Mouse (Mus musculus): Measurements from ENCODE around the gene Zfp652. TPM values are rescaled to one million over a fixed set of nuclear protein-coding genes. Genes with fewer than 3 reads are reported as not detected.

Gene Zfp652
- polyA plus RNA-seq, 1 experiment from 2014 or later, result 23.2 TPM

DNA sequence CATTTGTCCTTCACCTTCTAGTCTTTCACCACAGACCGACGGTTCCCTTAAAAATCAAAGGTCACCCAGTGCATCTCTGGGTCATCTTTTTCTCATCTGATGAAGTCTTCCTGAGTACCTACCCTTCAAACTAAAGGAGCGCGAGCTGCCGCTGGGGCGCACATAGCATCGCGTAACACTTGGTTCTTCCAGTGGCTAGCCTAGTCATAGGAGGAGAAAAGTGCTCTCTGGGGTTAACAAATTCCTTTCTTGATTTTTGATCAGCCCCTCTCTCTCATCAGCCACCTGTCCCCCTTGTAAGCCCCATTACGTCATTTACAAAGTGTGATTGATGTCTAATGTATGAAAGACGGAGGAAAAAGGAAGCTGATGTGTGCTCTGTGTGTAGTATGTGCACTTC, 56.7 kb downstream of the Zfp652 start:
- Histone ChIP-seq H3K4me3 (ENCODE audit: low read length) (no peak overlapping the region), H3K4me2 (ENCODE audit: low read depth, low read length) (no peak overlapping the region), H3K36me3 (ENCODE audit: control insufficient read depth, insufficient read depth, low read length) (peaks cover 10% of the 10 kb centered on the region), H3K9ac (ENCODE audit: low read length) (no peak overlapping the region), H3K4me1 (replicated peaks; ENCODE audit: control insufficient read depth, insufficient read depth, low read length) (no peaks in the 10 kb centered on the region), H3K9me3 (ENCODE audit: control insufficient read depth, low read length) (no peaks in the 10 kb centered on the region), H3K27ac (ENCODE audit: low read length) (no peak overlapping the region), H3K27me3 (ENCODE audit: control insufficient read depth, insufficient read depth, low read depth, low read length) (no peaks in the 10 kb centered on the region)
- no peak for ATAC-seq (ENCODE audit: low read depth)
- WGBS, result 83% methylated on average over 10 of the region's 10 CpGs

DNA sequence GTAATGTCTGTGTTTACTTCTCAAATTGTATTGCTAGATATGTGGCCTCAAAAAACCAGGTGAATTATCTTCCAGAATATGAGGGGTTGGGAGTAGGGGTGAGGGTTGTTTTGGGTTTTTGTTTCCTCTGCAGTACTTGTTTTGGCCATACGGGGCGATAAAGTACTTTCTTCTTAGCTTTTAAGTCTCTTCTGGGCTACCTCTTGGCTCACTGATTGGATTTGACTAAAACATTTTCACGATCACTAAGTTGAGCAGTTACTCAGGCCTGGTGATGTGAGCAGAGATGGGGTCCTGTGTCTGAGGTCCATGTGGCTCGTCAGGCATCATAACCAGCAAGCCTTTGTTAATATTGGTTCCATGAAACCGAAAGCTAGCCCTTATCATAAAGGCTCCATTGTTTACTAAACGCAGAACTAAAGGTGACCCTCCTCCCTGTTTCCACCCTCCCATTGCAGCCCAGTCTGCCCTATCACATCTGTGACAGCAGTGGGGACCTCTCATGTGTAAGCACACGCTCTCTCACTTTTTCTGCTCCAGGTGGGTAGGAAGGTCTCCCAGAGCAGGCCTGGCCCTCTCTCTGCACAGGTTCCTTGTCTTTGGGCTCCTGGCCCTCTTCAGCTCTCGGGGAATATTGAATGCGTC, 58.4 kb downstream of the Zfp652 start:
- Histone ChIP-seq H3K27me3 (ENCODE audit: control insufficient read depth, insufficient read depth, low read depth, low read length) (no peaks in the 10 kb centered on the region), H3K9me3 (ENCODE audit: control insufficient read depth, low read length) (no peaks in the 10 kb centered on the region), H3K4me3 (ENCODE audit: low read length) (no peak overlapping the region), H3K36me3 (ENCODE audit: control insufficient read depth, insufficient read depth, low read length) (peaks cover 8% of the 10 kb centered on the region), H3K4me1 (replicated peaks; ENCODE audit: control insufficient read depth, insufficient read depth, low read length) (no peaks in the 10 kb centered on the region), H3K9ac (ENCODE audit: low read length) (no peak overlapping the region), H3K4me2 (ENCODE audit: low read depth, low read length) (no peak overlapping the region), H3K27ac (ENCODE audit: low read length) (no peak overlapping the region)
- ATAC-seq (ENCODE audit: low read depth), result no peak
- 49% methylated on average over 9 of the region's 9 CpGs for WGBS

DNA sequence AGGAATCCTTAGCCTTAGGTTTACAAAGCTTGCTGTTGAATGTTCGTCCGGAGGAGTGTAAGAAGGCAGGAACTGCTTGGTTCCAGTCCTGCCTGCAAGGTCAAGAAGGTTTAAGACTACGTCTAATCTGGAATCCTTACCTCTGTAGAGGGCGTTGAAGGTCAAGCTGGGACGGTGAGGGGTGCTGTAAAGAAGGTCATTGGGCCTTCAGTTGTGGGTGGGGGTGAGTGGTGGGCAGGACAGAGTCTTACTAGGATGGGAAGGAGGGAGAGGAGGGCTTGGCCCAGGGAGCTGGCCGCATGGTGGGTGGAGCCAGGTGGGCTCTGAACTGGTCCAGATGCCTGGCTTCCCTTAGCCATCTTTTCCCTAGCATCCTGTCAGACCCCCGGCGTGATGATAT, 59.2 kb downstream of the Zfp652 start:
- Histone ChIP-seq H3K9me3 (ENCODE audit: control insufficient read depth, low read length) (no peaks in the 10 kb centered on the region), H3K9ac (ENCODE audit: low read length) (no peak overlapping the region), H3K4me3 (ENCODE audit: low read length) (no peak overlapping the region), H3K4me2 (ENCODE audit: low read depth, low read length) (no peak overlapping the region), H3K27ac (ENCODE audit: low read length) (no peak overlapping the region), H3K27me3 (ENCODE audit: control insufficient read depth, insufficient read depth, low read depth, low read length) (no peaks in the 10 kb centered on the region), H3K4me1 (replicated peaks; ENCODE audit: control insufficient read depth, insufficient read depth, low read length) (no peaks in the 10 kb centered on the region), H3K36me3 (ENCODE audit: control insufficient read depth, insufficient read depth, low read length) (peaks cover 8% of the 10 kb centered on the region)
- WGBS, result 84% methylated on average over 8 of the region's 8 CpGs
- ATAC-seq (ENCODE audit: low read depth), result no peak

DNA sequence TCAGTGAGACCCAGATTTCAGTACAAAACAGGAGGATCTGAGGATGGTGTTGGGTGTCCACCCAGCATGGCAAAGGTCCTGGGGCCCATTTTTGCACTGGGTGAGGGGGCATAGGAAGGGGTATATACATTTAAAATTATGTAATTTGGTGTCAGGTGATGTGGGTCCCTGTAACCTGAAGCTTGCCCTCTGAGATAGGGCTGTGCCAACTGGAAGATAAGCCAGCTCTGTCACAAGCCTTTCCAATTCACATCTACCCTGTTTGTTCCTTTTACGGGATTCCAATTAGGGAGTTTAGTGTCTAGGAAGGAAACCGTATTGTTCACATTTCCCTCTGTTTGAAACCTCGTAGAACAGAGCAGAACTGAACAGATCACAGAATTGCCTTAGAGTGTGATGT, 60.8 kb downstream of the Zfp652 start:
- no peak overlapping the region for H3K4me3 ChIP-seq (ENCODE audit: low read length)
- peaks cover 8% of the 10 kb centered on the region for H3K36me3 ChIP-seq (ENCODE audit: control insufficient read depth, insufficient read depth, low read length)
- H3K9me3 ChIP-seq (ENCODE audit: control insufficient read depth, low read length), result no peaks in the 10 kb centered on the region
- WGBS, result 70% methylated on average over 3 of the region's 3 CpGs
- no peak overlapping the region for H3K9ac ChIP-seq (ENCODE audit: low read length)
- no peaks in the 10 kb centered on the region for H3K27me3 ChIP-seq (ENCODE audit: control insufficient read depth, insufficient read depth, low read depth, low read length)
- H3K4me2 ChIP-seq (ENCODE audit: low read depth, low read length), result no peak overlapping the region
- peaks cover 7% of the 10 kb centered on the region; the same call in 1 of the 2 replicates for H3K4me1 ChIP-seq (replicated peaks; ENCODE audit: control insufficient read depth, insufficient read depth, low read length)
- no peak overlapping the region for H3K27ac ChIP-seq (ENCODE audit: low read length)
- no peak for ATAC-seq (ENCODE audit: low read depth)

DNA sequence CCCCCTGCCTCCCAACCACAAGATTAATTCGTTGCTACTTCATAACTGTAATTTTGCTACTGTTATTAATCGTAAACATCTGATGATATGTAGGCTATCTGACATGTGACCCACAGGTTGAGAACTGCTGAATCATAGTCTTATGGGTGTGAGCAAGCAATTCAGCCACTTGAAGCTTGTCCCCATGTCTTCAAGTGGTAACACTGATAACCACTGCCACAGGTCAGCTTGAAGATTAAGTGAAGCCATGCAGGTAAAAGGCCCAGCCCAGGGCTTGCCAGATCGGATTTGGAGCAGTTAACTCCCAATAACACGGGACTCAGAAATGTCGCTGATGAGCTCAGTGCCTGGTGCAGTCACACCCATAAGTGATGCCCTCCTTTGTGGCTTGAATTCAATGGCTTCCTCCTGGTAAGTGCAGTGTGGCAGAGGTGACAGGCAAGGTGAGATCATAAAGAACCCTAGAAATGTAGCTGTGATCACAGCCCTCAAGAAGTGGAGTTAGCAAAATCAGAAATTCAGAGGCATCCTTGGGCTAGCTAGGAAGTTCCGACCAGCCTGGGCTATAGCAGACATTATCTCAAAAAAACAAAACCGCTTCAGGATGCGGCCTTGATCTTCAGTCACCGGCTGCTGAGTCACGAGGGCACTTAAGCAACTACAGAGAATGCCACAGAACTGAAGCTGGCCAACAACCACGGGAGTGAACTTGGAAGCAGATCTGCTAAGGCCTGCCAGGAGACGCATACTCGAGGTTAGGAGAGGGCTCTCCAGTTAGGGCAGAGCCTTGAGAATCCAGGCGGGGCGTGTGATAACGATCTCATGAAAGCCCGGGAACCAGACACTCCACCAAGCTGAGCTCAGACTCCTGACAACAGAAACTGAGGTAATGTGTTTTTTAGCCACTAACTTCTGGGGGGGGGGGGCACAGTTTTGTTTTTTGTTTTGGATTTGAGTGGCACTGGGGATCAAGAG, 65.1 kb downstream of the Zfp652 start:
- Histone ChIP-seq H3K4me3 (ENCODE audit: low read length) (no peak overlapping the region), H3K4me1 (replicated peaks; ENCODE audit: control insufficient read depth, insufficient read depth, low read length) (peaks cover 14% of the 10 kb centered on the region; the same call in 1 of the 2 replicates), H3K27ac (ENCODE audit: low read length) (peak overlapping the region; percentile 88), H3K27me3 (ENCODE audit: control insufficient read depth, insufficient read depth, low read depth, low read length) (no peaks in the 10 kb centered on the region), H3K9ac (ENCODE audit: low read length) (no peak overlapping the region), H3K36me3 (ENCODE audit: control insufficient read depth, insufficient read depth, low read length) (no peaks in the 10 kb centered on the region), H3K4me2 (ENCODE audit: low read depth, low read length) (peak overlapping the region; percentile 9; the same call in 1 of the 2 replicates), H3K9me3 (ENCODE audit: control insufficient read depth, low read length) (no peaks in the 10 kb centered on the region)
- WGBS, result 35% methylated on average over 17 of the region's 17 CpGs
- peak; percentile 86 for ATAC-seq (ENCODE audit: low read depth)

DNA sequence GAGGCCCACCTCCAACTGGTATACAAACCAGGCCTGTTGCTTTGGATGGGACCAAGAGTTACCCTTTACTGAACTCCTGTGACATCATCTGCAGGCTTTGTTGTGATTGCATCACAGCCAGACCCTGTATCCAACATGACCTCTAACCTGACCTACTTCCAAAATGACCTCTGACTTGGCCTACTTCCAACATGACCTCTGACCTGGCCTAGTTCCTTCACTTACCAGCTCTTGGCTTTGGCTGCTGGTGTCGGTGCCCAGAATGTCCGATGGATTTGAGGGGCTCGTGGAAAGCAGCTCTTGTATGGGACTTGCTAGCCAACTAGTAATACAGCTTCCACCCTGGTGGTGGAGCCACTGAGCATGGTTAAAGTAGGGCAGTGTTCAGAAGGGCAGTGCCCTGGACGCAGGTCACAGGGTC, 66.4 kb downstream of the Zfp652 start:
- Histone ChIP-seq H3K9me3 (ENCODE audit: control insufficient read depth, low read length) (no peaks in the 10 kb centered on the region), H3K27ac (ENCODE audit: low read length) (peak overlapping the region; percentile 88), H3K4me2 (ENCODE audit: low read depth, low read length) (no peak overlapping the region), H3K27me3 (ENCODE audit: control insufficient read depth, insufficient read depth, low read depth, low read length) (no peaks in the 10 kb centered on the region), H3K36me3 (ENCODE audit: control insufficient read depth, insufficient read depth, low read length) (no peaks in the 10 kb centered on the region), H3K4me1 (replicated peaks; ENCODE audit: control insufficient read depth, insufficient read depth, low read length) (peaks cover 14% of the 10 kb centered on the region; the same call in 1 of the 2 replicates), H3K9ac (ENCODE audit: low read length) (no peak overlapping the region), H3K4me3 (ENCODE audit: low read length) (no peak overlapping the region)
- ATAC-seq (ENCODE audit: low read depth), result no peak; the same call in 1 of the 2 replicates
- 70% methylated on average over 4 of the region's 4 CpGs for WGBS

DNA sequence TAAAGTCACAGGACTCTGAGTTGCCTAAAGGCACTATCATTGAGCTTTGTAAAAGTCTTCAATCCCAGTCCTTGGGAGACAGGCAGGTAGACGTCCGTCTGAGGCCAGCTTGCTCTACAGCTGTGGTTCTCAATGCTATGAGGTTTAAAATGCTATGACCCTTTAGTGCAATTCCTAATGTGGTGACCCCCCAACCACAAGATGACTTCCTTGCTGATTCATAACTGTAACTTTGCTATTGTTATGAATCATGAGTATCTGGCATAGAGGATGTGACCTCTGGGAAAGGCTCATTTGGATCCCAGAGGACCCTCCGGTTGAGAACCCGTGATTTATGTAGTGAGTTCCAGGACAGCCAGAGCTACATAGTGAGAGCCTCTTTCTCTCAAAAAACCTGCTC, 66.9 kb downstream of the Zfp652 start:
- H3K4me2 ChIP-seq (ENCODE audit: low read depth, low read length), result no peak overlapping the region
- H3K36me3 ChIP-seq (ENCODE audit: control insufficient read depth, insufficient read depth, low read length), result no peaks in the 10 kb centered on the region
- ATAC-seq (ENCODE audit: low read depth), result no peak
- H3K27me3 ChIP-seq (ENCODE audit: control insufficient read depth, insufficient read depth, low read depth, low read length), result no peaks in the 10 kb centered on the region
- no peaks in the 10 kb centered on the region for H3K9me3 ChIP-seq (ENCODE audit: control insufficient read depth, low read length)
- H3K4me3 ChIP-seq (ENCODE audit: low read length), result no peak overlapping the region
- H3K27ac ChIP-seq (ENCODE audit: low read length), result peak overlapping the region; percentile 88
- 75% methylated on average over 4 of the region's 4 CpGs for WGBS
- no peak overlapping the region for H3K9ac ChIP-seq (ENCODE audit: low read length)
- peaks cover 14% of the 10 kb centered on the region; the same call in 1 of the 2 replicates for H3K4me1 ChIP-seq (replicated peaks; ENCODE audit: control insufficient read depth, insufficient read depth, low read length)

DNA sequence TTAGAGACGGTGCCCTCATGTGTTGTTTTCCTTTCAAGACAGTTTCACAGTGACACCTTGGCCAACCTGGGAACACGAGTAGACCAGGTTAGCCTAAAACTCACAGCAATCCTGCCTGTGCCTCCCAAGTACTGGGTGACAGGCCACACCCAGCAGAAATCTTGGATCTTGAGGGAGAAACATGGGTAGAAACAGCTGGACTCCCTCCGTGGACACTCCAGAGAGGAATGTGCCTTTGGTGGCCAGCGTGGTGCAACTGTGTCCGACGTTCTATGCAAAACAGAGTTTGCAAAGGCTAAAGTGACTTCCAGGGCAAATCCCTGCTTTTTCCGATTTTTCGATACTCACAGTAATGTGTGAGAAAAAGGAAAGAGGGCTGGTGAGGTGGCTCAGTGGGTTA, 68.0 kb downstream of the Zfp652 start:
- peak; percentile 68 for ATAC-seq (ENCODE audit: low read depth)

DNA sequence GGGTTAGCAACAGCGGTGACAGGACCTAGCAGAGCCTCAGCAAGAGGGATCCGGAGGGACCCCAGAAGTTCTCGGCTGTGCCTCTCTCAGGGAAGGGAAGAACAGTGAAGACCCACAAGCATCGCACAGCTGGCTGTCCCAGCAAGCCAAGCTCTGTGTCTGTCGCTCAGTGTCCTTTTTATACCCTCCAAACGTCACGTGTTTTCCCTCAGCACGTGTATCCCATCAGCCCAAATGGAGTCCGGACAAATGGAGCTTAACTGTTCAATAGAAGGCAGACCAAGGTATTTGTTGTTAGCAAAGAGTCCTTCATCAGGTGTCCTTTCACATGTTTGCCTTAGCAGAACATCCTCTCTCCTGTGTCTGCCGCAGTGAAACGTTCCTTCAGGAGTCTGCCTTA, 69.1 kb downstream of the Zfp652 start:
- no peak overlapping the region for H3K4me3 ChIP-seq (ENCODE audit: low read length)
- no peaks in the 10 kb centered on the region for H3K27me3 ChIP-seq (ENCODE audit: control insufficient read depth, insufficient read depth, low read depth, low read length)
- H3K4me1 ChIP-seq (replicated peaks; ENCODE audit: control insufficient read depth, insufficient read depth, low read length), result peaks cover 14% of the 10 kb centered on the region; the same call in 1 of the 2 replicates
- H3K9ac ChIP-seq (ENCODE audit: low read length), result no peak overlapping the region
- H3K9me3 ChIP-seq (ENCODE audit: control insufficient read depth, low read length), result no peaks in the 10 kb centered on the region
- ATAC-seq (ENCODE audit: low read depth), result no peak
- H3K27ac ChIP-seq (ENCODE audit: low read length), result no peak overlapping the region
- H3K4me2 ChIP-seq (ENCODE audit: low read depth, low read length), result no peak overlapping the region
- WGBS, result 70% methylated on average over 11 of the region's 11 CpGs
- no peaks in the 10 kb centered on the region for H3K36me3 ChIP-seq (ENCODE audit: control insufficient read depth, insufficient read depth, low read length)

More for the DNA sequence above, 68.0 kb downstream of the Zfp652 start:
- no peak overlapping the region for H3K9ac ChIP-seq (ENCODE audit: low read length)
- H3K27ac ChIP-seq (ENCODE audit: low read length), result no peak overlapping the region
- H3K27me3 ChIP-seq (ENCODE audit: control insufficient read depth, insufficient read depth, low read depth, low read length), result no peaks in the 10 kb centered on the region
- H3K36me3 ChIP-seq (ENCODE audit: control insufficient read depth, insufficient read depth, low read length), result no peaks in the 10 kb centered on the region
- H3K4me1 ChIP-seq (replicated peaks; ENCODE audit: control insufficient read depth, insufficient read depth, low read length), result peaks cover 14% of the 10 kb centered on the region; the same call in 1 of the 2 replicates
- no peak overlapping the region for H3K4me2 ChIP-seq (ENCODE audit: low read depth, low read length)
- 67% methylated on average over 8 of the region's 8 CpGs for WGBS
- no peaks in the 10 kb centered on the region for H3K9me3 ChIP-seq (ENCODE audit: control insufficient read depth, low read length)
- no peak overlapping the region for H3K4me3 ChIP-seq (ENCODE audit: low read length)
